Mouse (Mus musculus): Measurements from ENCODE around the gene Prph2. TPM values are rescaled to one million over a fixed set of nuclear protein-coding genes. Genes with fewer than 3 reads are reported as not detected.

Gene Prph2
- polyA plus RNA-seq, 1 experiment from 2014 or later = not detected

Other genes starting within 250 kb of the Prph2 start
- gene Rrp36, start 236.1 kb upstream of the Prph2 start, polyA plus RNA-seq (2015; fragmentation: Nextera tagmentation; extraction: Ambion mirVana) = 72.3 and 75.6 TPM in 2 replicates
- gene Mea1, start 231.7 kb upstream of the Prph2 start, polyA plus RNA-seq (2015; fragmentation: Nextera tagmentation; extraction: Ambion mirVana) = 160 and 176 TPM in 2 replicates
- gene Klhdc3, start 229.5 kb upstream of the Prph2 start, polyA plus RNA-seq (2015; fragmentation: Nextera tagmentation; extraction: Ambion mirVana) = 121 and 133 TPM in 2 replicates
- 85.8 and 100 TPM in 2 replicates for gene Ppp2r5d, start 205.3 kb upstream of the Prph2 start, polyA plus RNA-seq (2015; fragmentation: Nextera tagmentation; extraction: Ambion mirVana)
- 27.9 and 32.4 TPM in 2 replicates for gene Pex6, start 199.0 kb upstream of the Prph2 start, polyA plus RNA-seq (2015; fragmentation: Nextera tagmentation; extraction: Ambion mirVana)
- gene Gnmt, start 181.3 kb upstream of the Prph2 start, polyA plus RNA-seq (2015; fragmentation: Nextera tagmentation; extraction: Ambion mirVana) = 0.34 and 1.8 TPM in 2 replicates
- 65.5 and 67.0 TPM in 2 replicates for gene Cnpy3, start 158.2 kb upstream of the Prph2 start, polyA plus RNA-seq (2015; fragmentation: Nextera tagmentation; extraction: Ambion mirVana)
- 0.53 TPM in 1 of 2 replicates, not detected in the other for gene Ptcra, start 146.7 kb upstream of the Prph2 start, polyA plus RNA-seq (2015; fragmentation: Nextera tagmentation; extraction: Ambion mirVana)
- 69.8 and 78.6 TPM in 2 replicates for gene 2310039H08Rik, start 137.8 kb upstream of the Prph2 start, polyA plus RNA-seq (2015; fragmentation: Nextera tagmentation; extraction: Ambion mirVana)
- 172 and 178 TPM in 2 replicates for gene Rpl7l1, start 127.8 kb upstream of the Prph2 start, polyA plus RNA-seq (2015; fragmentation: Nextera tagmentation; extraction: Ambion mirVana)
- gene Bicral, start 52.0 kb upstream of the Prph2 start, polyA plus RNA-seq (2015; fragmentation: Nextera tagmentation; extraction: Ambion mirVana) = 4.4 and 5.0 TPM in 2 replicates
- 58.5 and 63.3 TPM in 2 replicates for gene Tbcc, start 19.8 kb upstream of the Prph2 start, polyA plus RNA-seq (2015; fragmentation: Nextera tagmentation; extraction: Ambion mirVana)
- 18.6 and 19.0 TPM in 2 replicates for gene Ubr2, start 100.1 kb downstream of the Prph2 start, polyA plus RNA-seq (2015; fragmentation: Nextera tagmentation; extraction: Ambion mirVana)

Measured in embryonic facial prominence, embryonic 13.5 days (tissue).